Mouse (Mus musculus) embryonic facial prominence, embryonic 14.5 days (tissue): Measurements from ENCODE around the gene Tnrc18. TPM values are rescaled to one million over a fixed set of nuclear protein-coding genes. Genes with fewer than 3 reads are reported as not detected.

ENCODE experiments used
- ATAC-seq: fragments of 200-750 bp; cut with Nextera tagmentation; 2 replicates; pipeline ENCODE4 v1.8.0; 2017; ENCODE audit warnings: low read depth, moderate number of reproducible peaks, moderate TSS enrichment
- DNase-seq: peaks from one replicate; pipeline ENCODE4 v3.0.0-alpha.2; 2015; ENCODE audit warnings: low spot score
- H3K27ac ChIP-seq: fragments of 300-500 bp; sonication (generic); replicated peaks from 2 replicates; pipeline ENCODE4 v1.5.1; 2014; ENCODE audit warnings: low read depth, mild to moderate bottlenecking, low read length, moderate library complexity
- H3K27me3 ChIP-seq: fragments of 300-500 bp; sonication (generic); replicated peaks from 2 replicates; pipeline ENCODE4 v1.6.1; 2014; ENCODE audit warnings: low read length; ENCODE audit not compliant: control insufficient read depth, insufficient read depth
- H3K36me3 ChIP-seq: fragments of 300-500 bp; sonication (generic); 2 replicates; pipeline ENCODE4 v1.6.1; 2014; ENCODE audit warnings: low read length, mixed read lengths; ENCODE audit not compliant: control insufficient read depth, insufficient read depth
- H3K4me1 ChIP-seq: fragments of 300-500 bp; sonication (generic); 2 replicates; pipeline ENCODE4 v1.6.1; 2014; ENCODE audit warnings: antibody characterized with exemption, low read length; ENCODE audit not compliant: control insufficient read depth, insufficient read depth
- H3K4me2 ChIP-seq: fragments of 300-500 bp; sonication (generic); 2 replicates; pipeline ENCODE4 v1.6.1; 2014; ENCODE audit warnings: low read depth, mild to moderate bottlenecking, low read length, moderate library complexity, mixed read lengths
- H3K4me3 ChIP-seq: fragments of 300-500 bp; sonication (generic); 2 replicates; pipeline ENCODE4 v1.5.1; 2014; ENCODE audit warnings: low read depth, mild to moderate bottlenecking, low read length
- H3K9ac ChIP-seq: fragments of 300-500 bp; sonication (generic); 2 replicates; pipeline ENCODE4 v1.6.1; 2014; ENCODE audit warnings: low read depth, mild to moderate bottlenecking, low read length, moderate library complexity, mixed read lengths
- H3K9me3 ChIP-seq: fragments of 300-500 bp; sonication (generic); 2 replicates; pipeline ENCODE4 v1.6.1; 2016; ENCODE audit warnings: low read length; ENCODE audit not compliant: control insufficient read depth
- WGBS: fragments of 180-500 bp; shearing (Covaris S2); extraction: QIAGEN DNeasy Blood & Tissue Kit; methylation state at CpG from one replicate; pipeline ENCODE4 v1.1.7; 2014; 5-methylcytosine and 5-hydroxymethylcytosine counted together
- polyA plus RNA-seq: library from polyadenylated mRNA; unstranded; fragments of >200 nt; fragmentation: Nextera tagmentation; extraction: Ambion mirVana; gene quantifications from 2 replicates; pipeline ENCODE4 v1.2.1, GENCODE M21; 2014

Gene Tnrc18
- polyA plus RNA-seq, 1 experiment from 2014 or later = 32.9 TPM

GRCm38 (mm10) chr5:142694627-142695340 is 122.7 kb downstream of the Tnrc18 start:
- Histone ChIP-seq H3K4me3 (no peak overlapping the region), H3K9me3 (no peaks in the 10 kb centered on the region), H3K36me3 (no peaks in the 10 kb centered on the region), H3K27ac (no peak overlapping the region), H3K9ac (no peak overlapping the region), H3K27me3 (0 out of 2 replicates have a peak, but pooled peaks cover 3% of the 10 kb centered on the region), H3K4me2 (no peak overlapping the region), H3K4me1 (no peaks in the 10 kb centered on the region)
- WGBS = 8% methylated on average over 12 of the region's 12 CpGs
- ATAC-seq (0 out of 2 replicates have a peak, but pooled peaks have one; percentile 41), DNase-seq (peak; percentile 59)

DNA sequence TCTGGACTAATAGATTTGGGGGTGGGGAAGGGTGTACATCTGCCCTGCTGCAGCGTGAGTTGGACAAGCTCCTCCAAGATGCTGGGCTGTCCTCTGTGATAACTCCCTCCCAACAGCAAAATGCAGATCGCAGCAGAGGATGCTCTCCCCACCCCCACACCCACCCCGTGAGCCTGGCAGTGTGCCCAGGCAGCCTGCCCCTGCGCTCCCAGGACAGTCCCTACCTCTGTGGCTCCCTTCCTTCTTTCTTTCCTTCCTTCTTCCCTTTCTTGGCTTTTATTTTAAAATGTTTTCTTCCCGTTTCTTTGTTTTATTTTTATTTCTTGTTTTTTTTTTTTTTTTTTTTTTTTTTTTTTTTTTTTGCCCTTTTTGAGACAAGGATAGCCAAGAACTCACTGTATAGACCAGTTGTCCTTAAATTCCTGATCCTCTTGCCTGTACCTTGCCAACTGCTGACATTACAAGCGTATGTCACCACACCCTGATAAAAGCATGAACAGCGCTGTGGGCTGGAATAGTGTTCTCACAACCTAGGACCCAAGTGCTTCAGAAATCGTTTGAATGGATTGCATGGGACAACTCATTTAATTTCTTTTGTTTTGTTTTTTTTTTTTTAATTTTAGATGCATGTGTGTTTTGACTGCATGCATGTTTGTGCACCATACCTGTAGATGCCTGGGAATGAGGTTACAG is 123.6 kb downstream of the Tnrc18 start:
- H3K9ac ChIP-seq = no peak overlapping the region
- H3K9me3 ChIP-seq = no peaks in the 10 kb centered on the region
- 0 out of 2 replicates have a peak, but pooled peaks cover 3% of the 10 kb centered on the region for H3K27me3 ChIP-seq
- DNase-seq = no peak
- 57% methylated on average over 8 of the region's 8 CpGs for WGBS
- no peaks in the 10 kb centered on the region for H3K4me1 ChIP-seq
- H3K4me3 ChIP-seq = no peak overlapping the region
- no peak for ATAC-seq
- H3K27ac ChIP-seq = no peak overlapping the region
- H3K4me2 ChIP-seq = no peak overlapping the region
- H3K36me3 ChIP-seq = no peaks in the 10 kb centered on the region

GRCm38 (mm10) chr5:142692971-142693737 is 124.3 kb downstream of the Tnrc18 start:
- Histone ChIP-seq H3K4me2 (no peak overlapping the region), H3K27me3 (no peaks in the 10 kb centered on the region), H3K9ac (no peak overlapping the region), H3K36me3 (no peaks in the 10 kb centered on the region), H3K4me3 (no peak overlapping the region), H3K4me1 (no peaks in the 10 kb centered on the region), H3K27ac (no peak overlapping the region), H3K9me3 (no peaks in the 10 kb centered on the region)
- DNase-seq (no peak), ATAC-seq (no peak)
- 63% methylated on average over 12 of the region's 12 CpGs for WGBS

DNA sequence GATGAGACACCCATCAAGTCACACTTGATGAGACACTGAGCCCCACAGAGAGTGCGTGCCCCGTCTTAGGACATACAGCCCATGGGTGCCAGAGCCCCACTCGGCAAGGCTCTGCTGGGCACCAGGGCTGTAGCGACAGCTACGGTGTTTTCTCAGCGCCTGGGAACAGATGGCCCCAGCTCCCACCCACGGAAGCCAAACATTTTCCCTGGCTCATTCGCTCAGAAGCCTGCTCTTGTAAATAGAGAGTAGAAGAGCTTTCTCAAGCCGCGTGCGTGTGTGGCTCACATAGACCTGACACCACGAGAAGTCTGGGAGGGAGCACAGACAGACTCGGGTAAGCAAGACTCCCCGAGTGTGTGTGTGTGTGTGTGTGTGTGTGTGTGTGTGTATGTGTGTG is 125.2 kb downstream of the Tnrc18 start, which contains the start of gene Slc29a4:
Gene Slc29a4, plus strand, starts transcription at position 265 of the 400 bp plus-strand sequence.
- Histone ChIP-seq H3K4me2 (no peak within 1 kb of the TSS), H3K9me3 (no peaks in the 10 kb centered on the region), H3K4me3 (no peak within 1 kb of the TSS), H3K36me3 (no peaks in the 10 kb centered on the region), H3K4me1 (no peaks in the 10 kb centered on the region), H3K9ac (no peak within 1 kb of the TSS), H3K27ac (no peak within 1 kb of the TSS), H3K27me3 (no peaks in the 10 kb centered on the region)
- WGBS = 65% methylated on average over 14 of the region's 14 CpGs
- ATAC-seq (no peak), DNase-seq (no peak)

DNA sequence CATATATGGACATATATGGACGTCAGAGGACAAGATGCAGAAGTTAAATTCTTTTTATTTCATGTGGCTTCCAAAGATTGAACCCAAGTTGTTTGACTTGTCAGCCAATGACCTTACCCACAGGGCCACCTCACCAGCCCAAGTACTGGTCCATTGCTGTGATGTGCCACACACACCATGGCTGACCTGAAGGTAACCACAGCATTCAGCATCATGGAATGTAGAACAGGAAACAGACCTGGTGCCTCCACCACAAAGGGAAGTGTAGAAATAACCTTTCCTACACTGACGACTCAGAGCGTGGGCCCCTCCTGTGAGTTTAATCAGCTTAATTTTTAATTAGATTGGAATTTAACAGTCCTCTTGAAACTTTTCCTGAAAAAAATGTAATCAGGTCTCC is 127.1 kb downstream of the Tnrc18 start:
- no peaks in the 10 kb centered on the region for H3K36me3 ChIP-seq
- H3K4me1 ChIP-seq = no peaks in the 10 kb centered on the region
- no peaks in the 10 kb centered on the region for H3K27me3 ChIP-seq
- H3K27ac ChIP-seq = no peak overlapping the region
- DNase-seq (no peak), ATAC-seq (no peak)
- no peaks in the 10 kb centered on the region for H3K9me3 ChIP-seq
- H3K4me3 ChIP-seq = no peak overlapping the region
- no peak overlapping the region for H3K9ac ChIP-seq
- no peak overlapping the region for H3K4me2 ChIP-seq
- 81% methylated on average over 3 of the region's 3 CpGs for WGBS

DNA sequence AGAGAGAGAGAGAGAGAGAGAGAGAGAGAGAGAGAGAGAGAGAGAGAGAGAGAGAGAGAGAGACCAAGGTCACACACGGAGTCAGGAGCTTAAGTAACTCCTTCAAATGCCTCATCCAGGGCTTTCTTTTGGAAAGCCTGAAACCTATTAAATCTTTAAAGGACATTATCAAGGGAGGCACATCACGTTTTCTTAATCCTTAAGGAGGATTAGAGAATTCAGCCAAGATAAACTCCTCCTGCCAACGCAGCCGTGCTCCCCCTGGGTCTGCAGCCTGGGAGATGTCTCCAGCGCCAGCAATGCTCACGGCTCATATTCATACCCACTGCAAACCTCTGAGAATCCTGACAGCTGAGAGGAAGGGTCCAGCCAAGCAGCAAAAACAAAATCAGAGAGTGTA is 128.6 kb downstream of the Tnrc18 start:
- no peak overlapping the region for H3K9ac ChIP-seq
- no peak overlapping the region for H3K4me2 ChIP-seq
- H3K4me1 ChIP-seq = no peaks in the 10 kb centered on the region
- H3K27me3 ChIP-seq = no peaks in the 10 kb centered on the region
- no peak for DNase-seq
- no peaks in the 10 kb centered on the region for H3K36me3 ChIP-seq
- no peak overlapping the region for H3K4me3 ChIP-seq
- WGBS = 29% methylated on average over 6 of the region's 6 CpGs
- H3K9me3 ChIP-seq = no peaks in the 10 kb centered on the region
- H3K27ac ChIP-seq = no peak overlapping the region
- no peak for ATAC-seq

DNA sequence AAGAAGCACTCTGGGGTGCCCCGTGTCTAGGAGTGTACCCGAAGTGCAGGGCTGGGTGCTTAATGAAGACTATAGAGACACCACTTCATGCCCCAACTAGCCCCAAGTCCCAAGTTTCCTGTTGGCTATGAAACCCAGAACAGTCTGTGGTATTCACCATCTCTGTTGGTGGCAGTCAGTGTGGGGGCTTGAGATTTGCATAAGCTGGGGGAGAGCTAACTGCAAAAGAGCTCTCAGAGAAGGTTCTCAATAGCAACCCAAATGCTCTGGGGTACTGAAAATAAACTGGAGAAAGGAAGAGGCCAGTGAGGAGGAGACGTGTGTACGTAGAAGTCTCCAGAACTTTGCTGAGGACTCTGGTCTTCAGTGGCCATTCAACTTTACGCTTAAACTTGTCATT is 134.9 kb downstream of the Tnrc18 start:
- WGBS = 90% methylated on average over 5 of the region's 5 CpGs
- no peak for ATAC-seq

DNA sequence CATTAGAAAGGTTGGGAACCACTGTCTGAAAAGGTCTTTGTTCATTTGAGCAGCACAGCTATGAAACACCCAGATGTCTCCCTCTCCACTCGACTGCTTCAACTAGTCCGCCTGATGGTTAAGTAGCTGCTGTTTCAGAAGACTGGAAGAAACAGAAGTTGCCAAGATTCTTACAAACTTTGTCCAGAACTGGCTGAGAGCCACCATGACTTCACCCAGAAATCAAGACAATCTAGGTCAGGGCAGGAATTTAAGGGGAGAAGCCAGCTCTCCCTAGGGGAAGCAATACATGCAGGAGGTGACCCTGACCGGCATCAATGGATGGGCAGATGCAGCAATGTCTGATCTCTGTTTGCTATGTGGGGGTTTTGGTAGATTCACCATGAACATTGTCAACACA is 135.6 kb downstream of the Tnrc18 start:
- H3K9me3 ChIP-seq = 0 out of 2 replicates have a peak, but pooled peaks cover 6% of the 10 kb centered on the region
- no peaks in the 10 kb centered on the region for H3K27me3 ChIP-seq
- ATAC-seq (no peak), DNase-seq (no peak)
- no peak overlapping the region for H3K9ac ChIP-seq
- H3K4me3 ChIP-seq = no peak overlapping the region
- no peak overlapping the region for H3K4me2 ChIP-seq
- no peaks in the 10 kb centered on the region for H3K36me3 ChIP-seq
- WGBS = 83% methylated on average over 3 of the region's 3 CpGs
- no peak overlapping the region for H3K27ac ChIP-seq
- H3K4me1 ChIP-seq = no peaks in the 10 kb centered on the region

More for the DNA sequence above, 134.9 kb downstream of the Tnrc18 start:
- Histone ChIP-seq H3K27me3 (no peaks in the 10 kb centered on the region), H3K4me1 (no peaks in the 10 kb centered on the region), H3K27ac (no peak overlapping the region), H3K4me2 (no peak overlapping the region), H3K4me3 (no peak overlapping the region), H3K9ac (no peak overlapping the region), H3K36me3 (no peaks in the 10 kb centered on the region), H3K9me3 (0 out of 2 replicates have a peak, but pooled peaks cover 6% of the 10 kb centered on the region)
- no peak for DNase-seq
